Mouse (Mus musculus) retina, postnatal 7 days (tissue): ENCODE results near the gene Gm3417.
"Not testable (repeated sequence)": the region's sequence is repeated elsewhere in the genome, so short reads cannot be mapped to it uniquely, and the experiment has no call there.

Experiments used
- DNase-seq: peaks from one replicate; pipeline ENCODE4 v3.0.0-alpha.2; 2012; ENCODE audit warnings: low read depth, low spot score

The Gm3417 gene

GRCm38 (mm10) chr17:14958686-14959327, 19.8 kb downstream of the Gm3417 start:
- no peak for DNase-seq

- DNase-seq, result no peak
These were observed 25.1 kb downstream of the Gm3417 start for GRCm38 (mm10) chr17:14953452-14953851.

DNA sequence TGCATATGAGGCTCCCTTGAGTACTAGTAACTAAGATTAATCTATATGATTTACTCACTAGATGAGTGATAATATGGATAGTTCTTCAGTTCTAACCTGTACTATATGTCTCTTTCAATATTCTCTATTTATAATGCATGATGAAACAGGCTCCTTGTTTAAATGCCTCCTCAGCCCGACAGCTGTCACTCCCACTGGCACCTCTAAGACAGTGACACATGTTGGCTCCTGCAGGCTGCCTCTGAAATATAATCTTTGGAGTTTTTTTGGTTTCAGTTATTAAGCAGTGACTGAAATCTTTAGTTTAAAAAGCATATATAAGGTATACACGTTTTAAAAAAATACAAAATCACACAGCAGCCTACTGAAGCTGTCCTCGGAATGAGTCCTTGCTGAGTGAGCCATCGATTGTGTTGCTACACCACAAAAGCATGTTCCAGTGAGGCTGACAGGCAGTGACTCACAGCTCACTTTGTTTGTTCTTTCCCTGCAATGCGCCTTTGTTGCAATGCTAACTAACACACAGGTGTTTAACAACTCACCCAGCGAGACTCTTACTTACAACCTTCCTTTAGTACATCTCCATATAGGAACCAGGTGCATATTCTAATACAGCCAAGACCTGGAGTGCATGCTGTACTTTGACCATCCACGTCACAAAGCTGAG, 29.3 kb downstream of the Gm3417 start:
- no peak for DNase-seq

GRCm38 (mm10) chr17:14944551-14944950, 34.0 kb downstream of the Gm3417 start:
- DNase-seq, result no peak

- no peak for DNase-seq
These were observed 34.9 kb downstream of the Gm3417 start for GRCm38 (mm10) chr17:14943729-14944059.

GRCm38 (mm10) chr17:14943009-14943728, 35.4 kb downstream of the Gm3417 start, which contains the start of the genes Wdr27 and 1600012H06Rik:
Wdr27 (minus strand) TSS chr17:14943158.
1600012H06Rik (plus strand) TSS chr17:14943184.
- peak; percentile 99 for DNase-seq

DNA sequence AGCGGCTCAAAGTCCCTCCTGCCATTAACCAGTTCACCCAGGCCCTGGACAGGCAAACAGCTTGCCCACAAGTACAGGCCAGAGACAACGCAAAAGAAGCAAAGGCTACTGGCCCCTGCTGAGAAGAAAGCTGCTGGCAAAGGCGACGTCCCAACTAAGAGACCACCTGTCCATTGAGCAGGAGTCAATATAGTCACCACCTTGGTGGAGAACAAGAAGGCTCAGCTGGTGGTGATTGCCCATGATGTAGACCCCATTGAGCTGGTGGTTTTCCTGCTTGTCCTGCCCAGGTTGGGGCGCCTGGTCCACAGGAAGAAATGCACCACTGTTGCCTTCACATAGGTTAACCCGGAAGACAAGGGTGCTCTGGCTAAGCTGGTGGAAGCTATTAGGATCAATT, 36.4 kb downstream of the Gm3417 start:
- not testable (repeated sequence) for DNase-seq

GRCm38 (mm10) chr17:14935841-14936605, 42.6 kb downstream of the Gm3417 start:
- no peak for DNase-seq

- not testable (repeated sequence) for DNase-seq
These were observed 43.3 kb downstream of the Gm3417 start for GRCm38 (mm10) chr17:14935280-14935679.

DNA sequence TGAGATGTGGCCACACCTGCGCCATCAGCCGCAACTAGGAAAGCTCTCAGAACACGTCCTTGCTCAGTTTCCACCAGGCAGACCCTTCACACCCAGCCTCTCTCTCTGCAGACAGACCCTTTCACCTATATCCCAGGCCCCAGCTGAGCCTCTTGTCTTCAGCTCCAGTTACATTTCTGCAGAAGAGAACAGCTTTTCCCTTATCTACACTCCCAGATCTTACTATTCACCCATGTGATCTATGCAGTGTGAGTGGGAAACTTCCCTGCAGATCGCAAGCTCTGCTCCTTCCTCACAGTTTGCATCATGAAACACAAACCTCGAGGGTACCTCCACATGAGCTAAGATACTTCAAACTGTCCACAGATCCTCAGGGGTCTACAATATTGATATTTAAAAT, 47.1 kb downstream of the Gm3417 start:
- no peak for DNase-seq

GRCm38 (mm10) chr17:14930697-14931096, 47.9 kb downstream of the Gm3417 start:
- DNase-seq, result no peak

- DNase-seq, result no peak
These were observed 50.0 kb downstream of the Gm3417 start for GRCm38 (mm10) chr17:14928631-14929030.

- no peak for DNase-seq
These were observed 50.9 kb downstream of the Gm3417 start for GRCm38 (mm10) chr17:14927644-14928218.

- no peak for DNase-seq
These were observed 57.0 kb downstream of the Gm3417 start for GRCm38 (mm10) chr17:14921582-14921981.

DNA sequence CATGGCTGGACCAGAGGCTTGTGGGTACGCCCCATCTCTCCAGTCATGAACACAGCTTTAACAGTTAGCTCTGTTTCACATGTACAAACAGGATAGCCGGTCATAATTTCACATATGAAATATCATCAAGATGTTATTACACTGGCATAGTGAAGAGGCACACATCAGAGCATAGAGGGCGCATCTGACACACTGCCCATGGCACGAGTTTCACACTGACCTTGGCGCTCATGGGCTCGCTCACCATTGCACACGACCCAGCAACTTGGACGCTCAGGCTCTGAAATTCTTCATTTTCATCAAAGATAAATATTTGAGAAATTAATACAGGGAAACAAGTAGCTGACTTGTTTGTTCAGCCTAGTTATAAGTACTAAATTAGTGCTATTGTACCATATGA, 60.7 kb downstream of the Gm3417 start:
- no peak for DNase-seq

DNA sequence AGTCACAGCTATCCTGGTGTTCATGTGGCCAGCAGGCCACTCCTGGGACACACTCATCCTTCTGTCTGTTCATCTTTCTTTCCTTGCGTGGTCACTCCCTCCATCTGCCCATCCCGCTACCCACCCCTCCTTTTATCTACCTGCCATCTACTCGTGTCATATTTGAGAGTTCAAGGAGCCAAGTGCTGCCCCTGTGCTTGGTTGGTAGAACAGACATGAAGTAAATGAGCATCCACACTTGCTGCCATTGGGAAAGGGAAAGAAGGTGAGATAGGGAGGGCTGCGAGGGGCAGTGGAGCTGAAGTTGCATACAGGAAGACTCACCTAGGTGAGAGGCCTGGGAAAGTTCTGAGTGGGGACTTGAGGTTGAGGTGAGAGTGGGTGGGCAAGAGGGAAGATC, 64.2 kb downstream of the Gm3417 start:
- no peak for DNase-seq
